Mouse (Mus musculus): ENCODE measurements around the gene A2m.

Gene A2m

DNA sequence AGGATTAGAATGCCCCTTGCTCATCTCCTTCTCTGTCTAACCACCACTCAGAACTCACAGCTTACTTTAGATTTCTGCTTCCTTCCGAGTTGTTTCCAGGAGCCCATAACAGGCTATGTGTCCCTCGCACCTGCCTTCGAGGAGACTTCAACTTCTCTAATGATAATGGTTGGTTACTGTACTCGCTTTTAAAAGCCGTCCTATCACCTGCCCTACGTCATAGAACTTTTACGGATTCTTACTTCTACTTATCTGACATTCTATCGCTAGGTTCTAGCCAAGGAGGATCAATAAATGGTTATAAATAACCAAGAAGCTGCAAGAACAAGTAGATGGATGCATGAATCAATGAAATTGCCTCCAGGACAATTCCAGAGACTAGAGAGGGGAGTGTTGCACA, at the start of gene A2m:
Gene A2m, plus strand, starts transcription at position 301 of the 400 bp plus-strand sequence.
- no peak for DNase-seq (ENCODE audit: low spot score in 2 of 2)

DNA sequence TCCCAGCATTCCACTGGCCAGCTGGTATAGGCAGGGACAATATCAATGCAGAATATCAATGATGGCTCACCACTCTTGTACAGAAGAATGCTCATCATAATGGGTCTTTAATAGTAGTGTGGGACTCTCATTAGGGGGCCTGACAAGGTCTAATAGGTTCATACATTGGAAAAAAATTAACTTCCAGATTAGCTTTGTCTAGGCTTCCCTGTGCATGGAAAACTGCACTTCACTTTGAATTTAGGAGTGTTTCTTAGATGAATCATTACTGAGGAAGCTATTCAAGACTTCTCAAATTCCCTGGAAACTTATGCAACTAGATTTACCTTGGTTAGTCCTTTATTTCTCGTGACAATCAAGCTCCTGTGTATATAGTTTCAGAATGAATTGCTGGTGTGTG, 45.0 kb upstream of the A2m start:
- DNase-seq (ENCODE audit: low spot score in 2 of 2), result no peak

DNA sequence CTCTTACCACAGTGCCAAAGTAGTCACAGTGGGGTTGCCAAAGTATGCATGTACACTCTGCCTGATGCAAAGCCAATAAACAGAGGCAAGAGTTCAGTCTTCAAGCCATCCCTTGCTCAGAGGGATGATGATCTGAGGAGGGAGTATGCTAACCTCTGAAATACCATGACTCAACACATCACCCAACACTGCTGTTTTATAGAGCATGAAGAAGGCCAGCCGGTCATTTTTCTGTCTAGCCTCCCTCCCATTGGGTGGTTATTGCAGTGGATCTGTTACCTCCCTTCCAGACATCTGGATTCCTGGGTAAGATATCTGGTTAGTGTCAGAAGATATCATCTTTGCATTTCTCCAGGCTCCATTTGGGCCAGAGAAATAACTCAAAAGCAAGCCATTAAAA, 34.2 kb upstream of the A2m start:
- DNase-seq (ENCODE audit: low spot score in 2 of 2), result no peak

- no peak for DNase-seq (ENCODE audit: low spot score in 2 of 2)
Observed at GRCm38 (mm10) chr6:121607861-121608260, 27.3 kb upstream of the A2m start.

- DNase-seq (ENCODE audit: low spot score in 2 of 2), result no peak
Observed at GRCm38 (mm10) chr6:121611796-121612195, 23.4 kb upstream of the A2m start.

DNA sequence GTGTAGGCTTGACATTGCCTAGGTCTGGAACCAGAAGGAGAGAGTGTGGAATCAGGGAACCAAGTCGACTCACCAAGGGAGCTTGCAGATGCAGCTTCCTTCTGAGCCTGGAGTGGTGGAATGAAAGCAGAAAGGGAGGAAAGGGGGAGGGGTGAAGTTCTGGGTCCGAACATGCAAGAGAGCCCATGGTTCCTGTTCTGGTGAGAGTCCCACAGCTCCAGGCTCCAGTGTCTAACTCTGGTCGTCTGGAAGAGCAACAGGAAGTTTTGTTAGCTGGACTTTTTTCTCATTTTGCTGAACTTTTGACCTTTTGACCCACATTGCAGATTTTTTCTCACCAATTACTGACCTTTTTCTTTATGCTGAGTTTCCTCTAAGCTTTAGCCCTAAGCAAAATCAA, 17.7 kb upstream of the A2m start:
- no peak for DNase-seq (ENCODE audit: low spot score in 2 of 2)

GRCm38 (mm10) chr6:121622525-121622924, 12.7 kb upstream of the A2m start:
- no peak for DNase-seq (ENCODE audit: low spot score in 2 of 2)

DNA sequence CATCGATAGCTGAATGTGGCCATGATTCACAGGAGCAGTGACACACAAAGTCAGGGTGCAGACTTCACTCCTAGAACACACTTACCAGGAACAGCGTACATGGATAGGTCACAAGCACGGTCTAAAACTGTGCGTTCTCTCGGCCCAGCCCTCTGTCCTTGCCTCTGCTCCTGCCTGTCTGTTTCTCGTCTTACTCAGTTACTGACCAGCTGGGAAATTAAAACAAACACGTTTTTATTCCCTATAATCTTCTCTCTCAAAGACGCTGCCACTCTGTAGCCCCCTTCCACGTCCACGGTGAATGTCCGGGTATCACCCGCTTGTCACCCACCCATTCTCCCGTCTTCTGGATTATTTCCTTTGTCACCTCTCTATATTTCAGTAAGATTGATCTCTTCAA, 656 bp upstream of the A2m start:
- no peak for DNase-seq (ENCODE audit: low spot score in 2 of 2)

- peak in 1 of 2 experiments; percentile 10 for DNase-seq (ENCODE audit: low spot score in 2 of 2)
Observed at GRCm38 (mm10) chr6:121635878-121636371, 749 bp downstream of the A2m start.

DNA sequence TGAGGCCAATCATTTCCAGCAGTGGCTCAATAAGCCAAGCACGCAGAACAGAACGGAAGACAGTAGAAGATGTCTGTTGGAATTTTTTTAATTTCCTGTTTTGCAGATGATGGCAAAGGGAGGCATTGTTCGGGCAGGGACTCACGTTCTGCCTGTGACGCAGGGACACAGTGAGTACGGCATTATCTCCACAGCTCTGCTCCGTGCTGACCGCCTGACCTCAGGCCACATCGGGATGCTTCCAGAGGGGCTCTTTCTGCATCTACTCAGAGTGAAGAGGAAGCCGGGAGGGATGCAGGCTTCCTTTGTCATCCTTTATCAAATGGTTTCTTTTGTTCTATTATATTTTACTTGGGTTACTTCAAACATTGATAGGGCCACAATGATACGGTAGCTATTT, 13.3 kb downstream of the A2m start:
- no peak for DNase-seq (ENCODE audit: low spot score in 2 of 2)
